Mouse (Mus musculus): ENCODE results near the gene Zdhhc14. TPM values are rescaled to one million over a fixed set of nuclear protein-coding genes. Genes with fewer than 3 reads are reported as not detected.

The Zdhhc14 gene
- polyA plus RNA-seq, 1 experiment: 0.01 TPM

DNA sequence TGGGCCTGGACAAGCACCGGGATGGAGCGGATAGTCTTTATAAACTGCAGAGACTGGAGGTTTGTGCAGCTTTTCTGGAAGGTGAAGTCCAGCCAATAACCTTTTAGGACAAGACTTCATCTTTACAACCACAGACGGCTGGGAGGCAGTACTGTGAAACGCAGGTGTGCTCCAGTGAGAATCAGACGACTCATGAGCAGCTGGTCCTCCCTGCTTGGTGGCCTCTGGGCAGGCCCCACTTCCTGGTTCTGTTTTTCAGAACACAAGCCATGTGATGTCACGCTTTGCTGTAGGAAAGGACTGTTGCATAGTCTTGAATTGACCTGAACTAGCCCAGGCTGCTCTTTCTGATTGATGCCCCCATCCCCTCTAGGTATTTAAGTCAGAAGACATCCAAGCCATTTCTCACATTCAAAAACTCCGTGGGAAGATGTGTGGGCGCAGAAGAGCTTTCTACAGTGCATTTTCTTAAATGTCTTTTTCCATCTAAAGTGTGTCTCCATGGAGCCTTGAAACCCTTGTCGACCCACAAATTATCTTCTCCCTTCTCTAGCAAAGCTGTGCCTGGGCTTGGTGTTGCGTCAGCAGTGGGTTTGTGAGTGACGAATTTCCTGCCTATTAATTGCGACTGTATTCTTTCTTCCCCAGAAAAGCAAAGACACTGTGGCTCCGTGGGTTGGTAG lies 27.7 kb downstream of the Zdhhc14 start:
- Histone ChIP-seq H3K79me3 (ENCODE audit: low read depth) (no peaks in the 10 kb centered on the region), H3K79me2 (ENCODE audit: control insufficient read depth, insufficient read depth) (no peaks in the 10 kb centered on the region), H3ac (ENCODE audit: control insufficient read depth, insufficient read length, low read depth) (no peak overlapping the region), H3K36me3 (ENCODE audit: control insufficient read depth, insufficient read depth) (no peaks in the 10 kb centered on the region), H3K4me3 (ENCODE audit: insufficient read depth, poor library complexity, severe bottlenecking) (no peak overlapping the region), H3K27me3 (ENCODE audit: control insufficient read depth, insufficient read depth, insufficient read length) (peaks cover 28% of the 10 kb centered on the region)
- TF ChIP-seq MYOD1 (IDR thresholded peaks at IDR 0.05; ENCODE audit: control insufficient read depth, insufficient read length, low read depth): no peak
- TF ChIP-seq CEBPB (IDR thresholded peaks at IDR 0.05; ENCODE audit: low read depth): no peak
- TF ChIP-seq MAX (IDR thresholded peaks at IDR 0.05): no peak
- no peak for TF ChIP-seq FOSL1 (IDR thresholded peaks at IDR 0.05; ENCODE audit: insufficient read depth, low read length, poor library complexity, severe bottlenecking)
- no peak for TF ChIP-seq USF1 (IDR thresholded peaks at IDR 0.05; ENCODE audit: low read depth)
- no peak for TF ChIP-seq MYOG (IDR thresholded peaks at IDR 0.05; ENCODE audit: control insufficient read depth, extremely low read depth, insufficient read length)
- no peak for TF ChIP-seq CTCF (IDR thresholded peaks at IDR 0.05; ENCODE audit: control insufficient read depth, insufficient read depth, insufficient read length)

DNA sequence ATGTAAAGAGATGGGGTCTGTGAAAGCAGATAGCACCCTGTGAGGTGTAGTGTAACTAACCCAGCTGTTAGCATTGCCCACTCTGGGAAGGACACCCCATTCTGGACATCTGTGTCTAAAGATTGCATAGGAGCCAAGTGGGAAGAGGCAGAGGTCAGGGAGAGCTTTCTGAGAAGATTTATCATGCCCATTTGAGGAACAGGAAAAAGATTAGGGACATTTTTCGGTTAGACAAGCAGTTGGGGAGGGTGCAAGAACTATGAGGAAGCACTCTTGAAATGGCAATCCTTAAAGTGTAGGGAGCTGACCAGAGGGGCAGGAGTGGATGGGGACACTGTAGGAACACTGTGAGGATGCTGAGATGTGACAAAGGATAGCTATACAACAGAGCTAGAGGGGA lies 29.2 kb downstream of the Zdhhc14 start:
- Histone ChIP-seq H3K79me2 (ENCODE audit: control insufficient read depth, insufficient read depth) (no peaks in the 10 kb centered on the region), H3K36me3 (ENCODE audit: control insufficient read depth, insufficient read depth) (no peaks in the 10 kb centered on the region), H3K79me3 (ENCODE audit: low read depth) (no peaks in the 10 kb centered on the region), H3K27me3 (ENCODE audit: control insufficient read depth, insufficient read depth, insufficient read length) (peaks cover 17% of the 10 kb centered on the region), H3K4me3 (ENCODE audit: insufficient read depth, poor library complexity, severe bottlenecking) (no peak overlapping the region), H3ac (ENCODE audit: control insufficient read depth, insufficient read length, low read depth) (no peak overlapping the region)
- TF ChIP-seq MYOD1 (IDR thresholded peaks at IDR 0.05; ENCODE audit: control insufficient read depth, insufficient read length, low read depth): no peak
- TF ChIP-seq MYOG (IDR thresholded peaks at IDR 0.05; ENCODE audit: control insufficient read depth, extremely low read depth, insufficient read length): no peak
- no peak for TF ChIP-seq CTCF (IDR thresholded peaks at IDR 0.05; ENCODE audit: control insufficient read depth, insufficient read depth, insufficient read length)
- TF ChIP-seq FOSL1 (IDR thresholded peaks at IDR 0.05; ENCODE audit: insufficient read depth, low read length, poor library complexity, severe bottlenecking): no peak
- TF ChIP-seq CEBPB (IDR thresholded peaks at IDR 0.05; ENCODE audit: low read depth): no peak
- no peak for TF ChIP-seq USF1 (IDR thresholded peaks at IDR 0.05; ENCODE audit: low read depth)
- no peak for TF ChIP-seq MAX (IDR thresholded peaks at IDR 0.05)

DNA sequence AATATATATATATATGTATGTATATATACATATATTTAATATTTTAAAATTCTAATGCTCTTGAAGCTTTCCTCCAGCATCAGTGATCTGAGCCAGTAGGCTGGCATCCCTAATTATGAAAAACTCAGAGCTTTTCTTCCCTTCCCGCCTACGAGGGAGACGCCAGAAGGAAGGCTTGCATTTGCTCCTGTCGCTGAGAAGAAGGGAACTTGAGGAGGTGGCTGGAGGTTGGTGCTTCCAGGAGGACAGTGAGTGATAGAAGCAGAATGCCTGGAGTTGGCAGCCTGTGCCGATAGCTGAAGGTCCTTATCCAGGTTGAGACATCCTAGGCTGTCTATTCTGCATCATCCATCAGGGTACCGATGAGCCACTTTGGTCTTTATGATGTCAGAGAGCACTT lies 37.2 kb downstream of the Zdhhc14 start:
- Histone ChIP-seq H3K79me2 (ENCODE audit: control insufficient read depth, insufficient read depth) (no peaks in the 10 kb centered on the region), H3K36me3 (ENCODE audit: control insufficient read depth, insufficient read depth) (no peaks in the 10 kb centered on the region), H3ac (ENCODE audit: control insufficient read depth, insufficient read length, low read depth) (no peak overlapping the region), H3K79me3 (ENCODE audit: low read depth) (no peaks in the 10 kb centered on the region), H3K27me3 (ENCODE audit: control insufficient read depth, insufficient read depth, insufficient read length) (peaks cover 48% of the 10 kb centered on the region), H3K4me3 (ENCODE audit: insufficient read depth, poor library complexity, severe bottlenecking) (no peak overlapping the region)
- no peak for TF ChIP-seq MYOD1 (IDR thresholded peaks at IDR 0.05; ENCODE audit: control insufficient read depth, insufficient read length, low read depth)
- TF ChIP-seq FOSL1 (IDR thresholded peaks at IDR 0.05; ENCODE audit: insufficient read depth, low read length, poor library complexity, severe bottlenecking): no peak
- no peak for TF ChIP-seq MYOG (IDR thresholded peaks at IDR 0.05; ENCODE audit: control insufficient read depth, extremely low read depth, insufficient read length)
- no peak for TF ChIP-seq USF1 (IDR thresholded peaks at IDR 0.05; ENCODE audit: low read depth)
- TF ChIP-seq CTCF (IDR thresholded peaks at IDR 0.05; ENCODE audit: control insufficient read depth, insufficient read depth, insufficient read length): no peak
- TF ChIP-seq MAX (IDR thresholded peaks at IDR 0.05): no peak
- TF ChIP-seq CEBPB (IDR thresholded peaks at IDR 0.05; ENCODE audit: low read depth): no peak

DNA sequence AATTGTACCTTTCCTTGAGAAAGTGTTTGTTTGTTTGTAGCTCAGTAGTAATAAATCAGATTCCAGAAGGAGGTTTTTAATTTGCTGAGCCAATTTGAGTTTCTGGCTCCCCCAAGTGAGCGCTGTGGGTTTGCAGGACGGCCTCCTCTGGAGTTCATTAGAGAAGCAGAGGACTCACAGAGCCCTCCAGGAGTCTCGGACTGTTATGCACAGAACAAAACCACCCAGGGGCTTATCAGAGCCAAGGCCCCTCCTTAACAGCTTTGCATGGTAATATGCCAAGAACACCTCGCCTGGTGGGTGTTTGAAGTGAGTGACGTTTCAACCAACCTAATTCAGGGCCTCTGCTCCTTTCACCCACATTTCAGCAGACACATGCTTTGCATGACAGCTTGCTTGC lies 40.5 kb downstream of the Zdhhc14 start:
- no peaks in the 10 kb centered on the region for H3K79me2 ChIP-seq (ENCODE audit: control insufficient read depth, insufficient read depth)
- H3ac ChIP-seq (ENCODE audit: control insufficient read depth, insufficient read length, low read depth): no peak overlapping the region
- H3K79me3 ChIP-seq (ENCODE audit: low read depth): no peaks in the 10 kb centered on the region
- TF ChIP-seq MYOG (IDR thresholded peaks at IDR 0.05; ENCODE audit: control insufficient read depth, extremely low read depth, insufficient read length) (no peak), FOSL1 (IDR thresholded peaks at IDR 0.05; ENCODE audit: insufficient read depth, low read length, poor library complexity, severe bottlenecking) (no peak), CEBPB (IDR thresholded peaks at IDR 0.05; ENCODE audit: low read depth) (no peak), CTCF (IDR thresholded peaks at IDR 0.05; ENCODE audit: control insufficient read depth, insufficient read depth, insufficient read length) (no peak), USF1 (IDR thresholded peaks at IDR 0.05; ENCODE audit: low read depth) (no peak), MYOD1 (IDR thresholded peaks at IDR 0.05; ENCODE audit: control insufficient read depth, insufficient read length, low read depth) (no peak), MAX (IDR thresholded peaks at IDR 0.05) (no peak)
- H3K36me3 ChIP-seq (ENCODE audit: control insufficient read depth, insufficient read depth): no peaks in the 10 kb centered on the region
- H3K4me3 ChIP-seq (ENCODE audit: insufficient read depth, poor library complexity, severe bottlenecking): no peak overlapping the region
- H3K27me3 ChIP-seq (ENCODE audit: control insufficient read depth, insufficient read depth, insufficient read length): peaks cover 49% of the 10 kb centered on the region

DNA sequence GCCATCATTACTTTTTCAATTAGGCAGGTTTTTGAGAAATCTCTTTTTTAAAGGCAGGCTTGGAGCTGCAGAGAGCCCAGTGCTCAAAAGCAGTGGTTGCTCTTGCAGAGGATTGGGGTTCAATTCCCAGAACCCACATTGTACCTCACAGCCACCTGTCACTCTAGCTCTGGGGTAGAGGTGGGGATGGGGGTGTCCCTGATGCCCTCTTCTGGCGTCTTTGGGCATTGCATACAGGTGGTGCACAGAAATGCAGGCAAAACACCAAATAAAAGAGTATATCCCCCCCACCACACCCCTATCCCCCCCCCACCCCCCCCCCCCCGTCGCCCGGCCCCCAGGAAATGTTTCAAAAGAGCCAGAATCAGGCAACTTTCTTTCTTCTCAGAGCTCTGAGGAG lies 43.0 kb downstream of the Zdhhc14 start:
- TF ChIP-seq CEBPB (IDR thresholded peaks at IDR 0.05; ENCODE audit: low read depth): no peak
- no peak for TF ChIP-seq USF1 (IDR thresholded peaks at IDR 0.05; ENCODE audit: low read depth)
- no peak for TF ChIP-seq CTCF (IDR thresholded peaks at IDR 0.05; ENCODE audit: control insufficient read depth, insufficient read depth, insufficient read length)
- TF ChIP-seq MYOD1 (IDR thresholded peaks at IDR 0.05; ENCODE audit: control insufficient read depth, insufficient read length, low read depth): no peak
- no peak for TF ChIP-seq MAX (IDR thresholded peaks at IDR 0.05)
- TF ChIP-seq FOSL1 (IDR thresholded peaks at IDR 0.05; ENCODE audit: insufficient read depth, low read length, poor library complexity, severe bottlenecking): no peak
- TF ChIP-seq MYOG (IDR thresholded peaks at IDR 0.05; ENCODE audit: control insufficient read depth, extremely low read depth, insufficient read length): no peak
- Histone ChIP-seq H3K79me2 (ENCODE audit: control insufficient read depth, insufficient read depth) (no peaks in the 10 kb centered on the region), H3K27me3 (ENCODE audit: control insufficient read depth, insufficient read depth, insufficient read length) (peaks cover 43% of the 10 kb centered on the region), H3K4me3 (ENCODE audit: insufficient read depth, poor library complexity, severe bottlenecking) (no peak overlapping the region), H3K79me3 (ENCODE audit: low read depth) (no peaks in the 10 kb centered on the region), H3K36me3 (ENCODE audit: control insufficient read depth, insufficient read depth) (no peaks in the 10 kb centered on the region), H3ac (ENCODE audit: control insufficient read depth, insufficient read length, low read depth) (no peak overlapping the region)

All from C2C12 (cell line).